Mouse (Mus musculus) bone marrow, adult 2 months (tissue): ENCODE measurements around the gene Mycbp2. TPM values are rescaled to one million over a fixed set of nuclear protein-coding genes. Genes with fewer than 3 reads are reported as not detected.

Experiments used
- H3K27ac ChIP-seq: fragments of 200-500 bp; 2 replicates; pipeline ENCODE4 v1.5.1; 2012; ENCODE audit warnings: low read depth, mild to moderate bottlenecking, control low read depth, inconsistent platforms, low read length; ENCODE audit not compliant: control insufficient read depth, poor library complexity, insufficient read depth
- H3K4me1 ChIP-seq: fragments of 200-500 bp; 2 replicates; pipeline ENCODE4 v1.6.1; 2011; ENCODE audit warnings: low read length; ENCODE audit not compliant: control insufficient read depth, insufficient read depth
- H3K4me3 ChIP-seq: fragments of 200-500 bp; replicated peaks from 2 replicates; pipeline ENCODE3; 2011; ENCODE audit warnings: mild to moderate bottlenecking, low read depth, low read length, control low read depth; ENCODE audit not compliant: control insufficient read depth
- CTCF ChIP-seq: fragments of 200-500 bp; IDR thresholded peaks from 2 replicates; pipeline ENCODE4 v1.5.1; 2011; ENCODE audit warnings: low read length, control low read depth; ENCODE audit not compliant: control insufficient read depth, insufficient read depth
- POLR2A ChIP-seq: fragments of 200-500 bp; IDR thresholded peaks from 2 replicates; pipeline ENCODE4 v1.6.1; 2011; ENCODE audit warnings: low read depth, mild to moderate bottlenecking, control low read depth, low read length, borderline replicate concordance; ENCODE audit not compliant: control insufficient read depth
- WGBS: fragments of 180-500 bp; shearing (Covaris S2); methylation state at CpG from one replicate; pipeline ENCODE4 v1.1.7; 2018; 5-methylcytosine and 5-hydroxymethylcytosine counted together
- polyA plus RNA-seq: library from polyadenylated mRNA; stranded (reverse); fragments of >200 nt; gene quantifications from 2 replicates; pipeline ENCODE4 v1.2.4, GENCODE M21; 2011; ENCODE audit warnings: low replicate concordance; ENCODE audit not compliant: missing spikeins, insufficient read depth, insufficient read length

The Mycbp2 gene
- polyA plus RNA-seq, 1 experiment, result 16.5 TPM

DNA sequence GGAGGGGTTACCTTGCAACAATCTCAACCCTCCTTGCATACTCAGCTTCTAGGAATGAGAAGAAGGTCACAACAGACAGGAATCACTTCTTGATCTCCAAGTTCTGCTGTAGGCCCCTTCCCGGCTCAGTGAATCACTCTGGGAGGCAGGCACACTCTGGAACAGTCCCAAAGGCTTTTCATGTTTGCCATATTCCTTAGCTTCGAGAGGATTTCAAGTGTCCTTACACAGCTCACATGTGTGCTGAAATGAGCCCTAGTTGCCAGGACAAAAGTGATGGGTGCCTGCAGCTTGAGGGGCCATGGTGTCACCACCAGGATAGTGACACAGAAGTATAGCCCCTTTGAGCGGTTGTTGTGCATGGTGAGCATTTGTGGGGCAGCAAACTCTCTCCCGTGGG is 273.9 kb downstream of the Mycbp2 start:
- 90% methylated on average over 4 of the region's 4 CpGs for WGBS
- TF ChIP-seq CTCF, result no peak
- TF ChIP-seq POLR2A, result no peak
- H3K27ac ChIP-seq, result no peak overlapping the region
- no peaks in the 10 kb centered on the region; the same call in 1 of the 2 replicates for H3K4me1 ChIP-seq
- H3K4me3 ChIP-seq, result no peak overlapping the region

DNA sequence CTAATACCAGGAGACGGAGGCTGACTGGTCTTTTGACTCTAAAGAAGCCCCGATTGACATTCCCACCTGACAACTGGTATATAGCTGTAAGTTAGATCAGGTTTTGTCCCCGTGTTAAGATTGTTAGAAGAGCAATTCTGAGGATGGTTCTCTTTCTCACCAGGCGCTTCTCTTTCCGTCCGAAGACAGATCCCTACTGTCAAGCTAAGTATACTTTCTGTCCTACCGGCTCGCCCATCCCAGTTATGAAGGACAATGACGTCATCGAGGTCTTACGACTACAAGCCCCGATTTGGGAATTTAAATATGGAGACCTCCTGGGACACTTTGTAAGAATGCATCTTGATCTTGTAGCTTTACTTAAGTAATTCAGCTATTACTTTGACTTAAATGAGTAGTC is 275.1 kb downstream of the Mycbp2 start:
- WGBS, result 86% methylated on average over 12 of the region's 12 CpGs
- TF ChIP-seq POLR2A (no peak), CTCF (no peak)

DNA sequence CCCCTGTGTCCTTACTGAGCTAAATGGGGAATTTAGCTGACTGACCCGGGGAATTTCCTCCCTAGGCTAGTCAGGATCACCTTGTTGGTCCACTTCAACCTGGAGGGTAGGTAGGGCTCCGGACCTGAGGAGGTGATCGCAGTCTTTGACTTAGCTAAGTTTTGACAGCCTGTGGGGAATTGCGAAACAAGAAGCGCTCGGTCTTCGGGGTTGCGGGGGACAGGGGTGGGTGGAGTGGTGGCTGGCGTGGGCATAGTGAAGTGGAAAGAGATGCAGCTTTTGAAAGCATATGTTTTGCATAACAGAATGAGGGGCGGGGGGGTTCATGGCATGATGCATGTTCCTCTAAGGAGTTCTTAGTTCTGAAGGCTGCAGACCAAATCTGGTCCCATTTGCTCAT is 275.8 kb downstream of the Mycbp2 start:
- TF ChIP-seq CTCF (no peak), POLR2A (no peak)

More for the DNA sequence above, 275.1 kb downstream of the Mycbp2 start:
- no peaks in the 10 kb centered on the region; the same call in 1 of the 2 replicates for H3K4me1 ChIP-seq
- no peak overlapping the region for H3K27ac ChIP-seq
- H3K4me3 ChIP-seq, result no peak overlapping the region

DNA sequence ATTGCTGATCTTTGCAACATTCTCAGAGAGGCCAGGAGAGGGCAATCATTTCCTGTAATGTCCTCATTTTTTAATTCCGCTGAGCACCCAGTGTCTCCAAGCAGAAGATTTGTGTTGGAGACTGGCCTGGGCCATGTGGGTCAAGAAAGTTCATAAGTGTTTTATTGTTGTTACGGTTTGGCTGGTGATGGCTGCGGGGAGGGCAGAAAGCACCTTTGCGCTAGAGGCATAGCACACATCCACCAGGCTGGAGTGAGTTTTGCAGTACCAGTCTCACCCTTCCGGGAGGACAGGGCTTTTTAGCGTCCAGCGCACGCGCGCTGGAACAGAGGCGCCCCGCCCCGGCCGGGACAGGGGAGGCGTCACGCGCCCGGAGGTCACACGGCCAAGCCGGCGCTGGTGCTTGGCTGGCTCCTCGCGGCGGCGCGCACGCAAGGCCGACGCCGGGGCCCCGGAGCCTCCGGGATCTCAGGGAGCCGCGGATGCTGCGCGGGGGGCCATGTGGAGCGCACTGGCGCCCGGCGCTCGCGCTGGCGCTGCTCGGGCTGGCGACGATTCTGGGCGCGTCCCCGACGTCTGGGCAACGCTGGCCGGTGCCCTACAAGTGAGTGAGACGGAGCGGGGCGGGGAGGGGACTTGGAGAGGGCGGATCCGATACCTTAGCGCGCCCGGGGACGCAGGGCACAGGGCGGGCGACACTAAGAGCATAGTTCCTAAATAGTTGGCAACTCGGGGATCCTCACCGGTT is 276.6 kb downstream of the Mycbp2 start, which contains the start of gene Cln5:
Cln5 (plus strand) TSS at position 353 of the 748 bp plus-strand sequence.
- no peaks in the 10 kb centered on the region; the same call in 1 of the 2 replicates for H3K4me1 ChIP-seq
- under 1% methylated on average over 65 of the region's 65 CpGs for WGBS
- H3K4me3 ChIP-seq, result peak within 1 kb of the TSS; percentile 66
- peak within 1 kb of the TSS; percentile 96 for H3K27ac ChIP-seq
- TF ChIP-seq POLR2A, result peak; percentile 70
- TF ChIP-seq CTCF, result peak; percentile 19; the same call in 1 of the 2 replicates

More for the DNA sequence above, 275.8 kb downstream of the Mycbp2 start:
- WGBS, result 2% methylated on average over 10 of the region's 10 CpGs
- peak overlapping the region; percentile 62 for H3K4me3 ChIP-seq
- no peaks in the 10 kb centered on the region; the same call in 1 of the 2 replicates for H3K4me1 ChIP-seq
- H3K27ac ChIP-seq, result peak overlapping the region; percentile 96; the same call in 1 of the 2 replicates

DNA sequence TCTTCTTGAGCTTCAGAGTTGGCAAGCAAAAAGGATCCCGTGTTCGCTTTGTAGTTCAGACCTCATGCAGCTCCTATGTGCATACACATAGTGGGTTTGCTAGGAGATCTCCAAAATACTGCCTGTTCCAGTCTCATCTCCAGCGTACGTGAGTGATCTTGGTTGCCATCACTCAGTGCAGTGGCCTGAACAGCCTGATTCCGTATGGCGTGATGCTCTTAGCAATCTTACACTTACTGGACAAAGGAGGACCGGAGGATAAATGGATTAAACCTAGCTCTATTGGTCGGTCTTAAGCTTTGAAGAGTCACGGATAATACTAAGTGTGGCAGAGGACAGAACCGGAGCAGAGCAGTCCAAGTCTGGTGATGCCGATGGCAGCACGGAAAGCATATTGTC is 277.1 kb downstream of the Mycbp2 start:
- H3K4me3 ChIP-seq, result peak overlapping the region; percentile 66
- H3K4me1 ChIP-seq, result no peaks in the 10 kb centered on the region; the same call in 1 of the 2 replicates
- TF ChIP-seq CTCF (no peak), POLR2A (no peak)
- WGBS, result 23% methylated on average over 12 of the region's 12 CpGs
- H3K27ac ChIP-seq, result peak overlapping the region; percentile 96

DNA sequence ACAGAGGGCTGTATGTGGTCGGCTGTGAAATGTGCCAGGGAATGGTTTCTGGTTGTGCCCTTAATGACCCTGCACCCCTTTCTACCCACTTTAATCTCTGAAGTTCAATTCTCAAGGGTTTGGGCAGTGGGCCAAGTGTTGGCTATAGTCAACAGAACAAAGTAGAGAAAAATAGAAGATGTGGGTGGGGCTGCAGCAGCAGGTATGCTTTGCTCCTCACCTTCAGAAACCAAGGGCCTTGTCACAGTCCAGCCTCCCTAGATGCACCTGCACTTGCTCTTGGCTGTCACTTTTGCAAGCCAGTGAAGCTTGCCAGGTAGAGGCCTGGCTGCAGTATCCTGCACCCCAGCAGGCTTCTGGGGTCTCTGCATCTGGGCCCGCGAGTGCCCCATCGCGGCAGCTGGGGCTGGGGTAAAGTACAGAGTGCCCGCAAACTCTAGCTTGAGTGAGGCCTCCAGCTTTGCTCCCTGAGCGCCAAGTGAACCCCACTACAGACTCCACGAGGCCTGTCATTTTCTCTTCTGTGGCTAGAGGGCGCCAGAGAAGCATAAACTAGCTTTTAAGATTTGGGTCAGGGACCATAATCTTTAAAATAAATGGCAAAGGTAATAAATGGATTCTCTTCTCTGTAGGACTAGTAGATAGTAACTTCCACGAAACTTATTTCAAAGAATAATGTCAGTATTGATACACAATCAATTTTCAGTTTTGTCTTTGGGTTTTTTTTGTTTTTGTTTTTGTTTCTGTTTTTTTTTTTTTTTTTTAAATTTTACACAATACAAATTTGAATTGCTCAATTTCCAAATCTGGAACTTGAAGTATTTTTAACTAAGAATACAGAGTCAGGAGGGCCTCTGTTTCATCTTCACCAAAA is 281.1 kb downstream of the Mycbp2 start:
- H3K4me3 ChIP-seq, result no peak overlapping the region
- TF ChIP-seq CTCF (peak; percentile 54), POLR2A (no peak)
- WGBS, result 6% methylated on average over 10 of the region's 10 CpGs
- H3K27ac ChIP-seq, result no peak overlapping the region
- H3K4me1 ChIP-seq, result no peaks in the 10 kb centered on the region; the same call in 1 of the 2 replicates

Other genes starting within 250 kb of the Mycbp2 start
- 26.6 and 36.3 TPM in 2 replicates for gene Fbxl3, start 247.2 kb downstream of the Mycbp2 start, polyA plus RNA-seq
- not detected in 2 replicates for gene Scel, start 166.5 kb upstream of the Mycbp2 start, polyA plus RNA-seq